Mouse (Mus musculus): Measurements from ENCODE around the gene Atp11a. TPM values are rescaled to one million over a fixed set of nuclear protein-coding genes. Genes with fewer than 3 reads are reported as not detected.

Gene Atp11a
- total RNA-seq, 4 experiments from 2014 or later = 59.6 to 76.0 (median 63.8) TPM

DNA sequence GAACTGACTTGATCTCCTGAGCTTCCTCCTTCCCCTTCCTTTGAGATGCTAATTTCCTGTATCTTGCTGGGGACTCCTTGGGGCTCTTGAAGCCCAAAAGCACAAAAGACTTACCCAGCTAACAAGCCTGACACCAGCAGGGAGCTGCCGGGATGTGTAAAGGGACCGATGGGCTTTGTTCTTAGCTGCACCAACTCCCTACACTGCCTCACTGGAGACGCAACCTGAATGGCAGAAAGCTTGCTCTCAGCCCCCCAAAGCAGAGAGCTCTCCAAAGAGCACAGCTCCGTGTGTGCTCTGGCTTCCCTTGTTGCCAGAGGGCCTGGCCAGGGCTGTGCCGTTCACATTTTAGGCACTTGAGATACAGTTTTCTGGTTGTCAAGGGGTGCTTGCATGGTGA, 114.6 kb downstream of the Atp11a start:
- DNase-seq (ENCODE audit: low spot score in 2 of 2) = no peak

DNA sequence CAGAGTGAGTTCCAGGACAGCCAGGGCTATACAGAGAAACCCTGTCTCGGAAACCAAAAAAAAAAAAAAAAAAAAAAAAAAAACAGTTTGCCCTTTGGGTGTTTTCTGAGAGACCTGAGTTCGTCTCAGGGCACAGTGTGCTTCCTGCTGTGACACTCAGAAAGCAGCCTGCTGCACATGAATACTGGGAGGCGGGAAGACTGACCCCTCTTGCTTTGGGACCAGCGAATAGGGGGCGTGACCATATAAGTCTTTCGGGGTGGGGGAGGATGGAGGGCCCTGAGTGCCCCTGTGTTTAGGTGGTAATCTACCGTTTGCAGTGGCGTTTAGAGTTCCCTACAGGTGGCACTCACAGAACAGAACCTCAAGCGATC, 116.2 kb downstream of the Atp11a start:
- DNase-seq (ENCODE audit: low spot score in 2 of 2) = no peak

- DNase-seq (ENCODE audit: low spot score in 2 of 2) = no peak
Observed at GRCm38 (mm10) chr8:12873357-12874046, 116.7 kb downstream of the Atp11a start, which contains the start of gene Mcf2l. Mcf2l (plus strand) TSS chr8:12873806.

DNA sequence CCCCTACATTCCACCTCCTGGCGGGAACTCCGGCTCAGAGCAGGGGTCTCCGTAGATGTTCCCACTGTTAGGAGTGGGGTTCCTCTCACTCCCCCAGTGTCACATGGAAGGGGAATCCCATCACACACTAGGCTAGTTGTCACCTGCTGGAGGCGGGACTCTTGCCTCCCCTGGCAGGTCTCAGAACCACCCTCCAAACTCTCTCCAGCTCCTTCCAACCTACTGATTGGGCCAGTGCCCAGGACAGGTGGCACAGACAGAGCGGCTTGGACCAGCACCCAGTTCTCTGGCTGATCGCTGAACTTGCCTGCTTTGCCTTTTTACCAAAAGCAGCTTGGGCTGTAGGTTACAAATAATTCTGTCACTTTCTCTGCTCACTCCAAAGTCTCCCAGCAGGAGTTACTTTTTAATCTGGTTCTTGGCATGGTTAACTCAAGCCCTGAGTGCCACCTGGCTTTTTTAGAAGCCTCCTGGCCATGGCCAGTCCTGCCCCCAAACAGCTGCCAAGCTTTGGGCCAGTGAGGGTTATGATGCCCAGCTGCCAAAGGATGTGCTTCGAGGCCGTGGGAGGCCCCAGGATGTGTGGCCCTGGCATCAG, 117.5 kb downstream of the Atp11a start:
- DNase-seq (ENCODE audit: low spot score in 2 of 2) = peak in 1 of 2 experiments; percentile 57

GRCm38 (mm10) chr8:12874971-12875370, 118.2 kb downstream of the Atp11a start:
- DNase-seq (ENCODE audit: low spot score in 2 of 2) = no peak

DNA sequence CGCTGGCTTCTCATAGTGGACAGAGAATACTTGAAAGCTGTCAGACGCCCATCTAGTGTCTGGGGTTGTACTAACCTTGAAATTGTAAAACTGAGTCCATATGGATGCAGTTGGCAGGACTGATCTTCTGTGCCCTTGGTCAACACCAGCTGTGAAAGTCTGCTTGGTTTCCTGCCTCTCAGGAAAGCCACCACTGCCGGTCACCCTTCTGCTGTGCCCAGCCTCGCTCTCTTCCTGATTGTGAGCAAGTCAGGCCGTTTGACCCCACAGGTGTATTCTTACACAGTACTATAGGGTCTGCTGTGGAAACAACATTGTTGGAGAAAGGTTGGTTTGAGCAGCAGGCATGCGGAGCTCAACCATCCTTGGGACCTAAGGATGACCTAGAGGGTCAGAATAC, 120.3 kb downstream of the Atp11a start:
- DNase-seq (ENCODE audit: low spot score in 2 of 2) = no peak

DNA sequence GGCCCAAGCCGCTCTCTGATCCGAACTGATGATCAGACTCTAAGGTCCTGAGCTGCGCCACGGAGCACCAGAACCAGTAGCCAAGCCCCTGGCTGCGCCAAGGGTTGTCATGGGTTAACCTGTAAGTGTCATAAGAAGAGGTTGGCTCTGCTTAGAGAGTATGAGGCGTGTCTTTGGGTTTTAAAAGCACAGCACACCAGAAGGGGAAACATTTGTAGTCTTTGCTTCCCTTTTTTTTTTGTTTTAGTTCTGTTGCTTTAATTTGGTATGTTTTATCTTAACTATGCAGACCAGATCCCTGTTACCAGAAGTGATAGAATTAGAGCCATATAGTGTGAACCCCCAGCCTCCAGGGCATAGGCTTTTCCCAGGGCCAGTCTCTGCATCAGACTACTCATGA, 123.3 kb downstream of the Atp11a start:
- DNase-seq (ENCODE audit: low spot score in 2 of 2) = no peak

DNA sequence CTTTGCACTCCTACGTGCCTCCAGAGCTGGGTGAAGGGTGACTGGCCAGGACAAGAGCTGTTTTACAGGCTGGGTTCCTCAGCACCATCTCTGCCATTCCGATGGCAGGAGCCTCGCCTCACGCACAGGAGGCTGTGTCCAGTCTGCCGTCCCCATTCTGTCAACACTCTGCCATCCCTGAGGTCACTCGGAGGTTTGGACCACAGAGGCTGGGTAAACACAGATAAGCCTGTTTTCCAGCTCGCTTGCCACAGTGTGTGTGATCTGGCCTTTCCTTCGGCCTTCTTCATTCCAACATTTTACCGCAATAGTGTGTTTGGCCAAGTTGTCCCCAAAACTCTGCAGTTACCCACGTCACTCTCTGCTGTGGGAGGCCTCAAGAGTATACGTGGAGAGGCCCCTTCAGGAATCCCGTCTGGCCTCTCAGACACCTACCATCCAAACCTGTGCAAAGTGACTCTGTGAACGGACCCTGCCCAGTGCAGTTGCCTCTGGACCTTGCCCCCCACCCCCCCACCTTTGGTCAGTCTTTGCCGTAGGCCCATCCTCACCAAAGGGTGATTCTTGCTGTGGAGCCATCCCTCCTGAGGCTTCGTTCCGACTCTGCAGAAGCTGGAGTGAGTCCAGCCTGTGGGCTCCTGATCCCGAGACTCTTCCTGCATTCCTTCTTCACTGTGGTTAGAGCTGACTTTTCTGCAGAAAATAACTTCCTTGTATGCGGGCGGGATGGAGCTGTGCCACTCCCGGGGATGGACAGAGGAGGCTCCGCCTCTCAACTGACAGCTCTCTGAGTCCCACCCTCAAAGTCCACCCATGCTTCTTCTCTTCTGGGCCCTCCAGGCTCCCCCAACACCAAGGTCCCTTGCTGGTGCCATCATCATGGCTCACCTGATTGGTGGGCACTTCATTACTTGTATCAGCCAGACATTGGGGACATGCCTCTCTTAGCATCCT, 126.5 kb downstream of the Atp11a start:
- DNase-seq (ENCODE audit: low spot score in 2 of 2) = no peak

DNA sequence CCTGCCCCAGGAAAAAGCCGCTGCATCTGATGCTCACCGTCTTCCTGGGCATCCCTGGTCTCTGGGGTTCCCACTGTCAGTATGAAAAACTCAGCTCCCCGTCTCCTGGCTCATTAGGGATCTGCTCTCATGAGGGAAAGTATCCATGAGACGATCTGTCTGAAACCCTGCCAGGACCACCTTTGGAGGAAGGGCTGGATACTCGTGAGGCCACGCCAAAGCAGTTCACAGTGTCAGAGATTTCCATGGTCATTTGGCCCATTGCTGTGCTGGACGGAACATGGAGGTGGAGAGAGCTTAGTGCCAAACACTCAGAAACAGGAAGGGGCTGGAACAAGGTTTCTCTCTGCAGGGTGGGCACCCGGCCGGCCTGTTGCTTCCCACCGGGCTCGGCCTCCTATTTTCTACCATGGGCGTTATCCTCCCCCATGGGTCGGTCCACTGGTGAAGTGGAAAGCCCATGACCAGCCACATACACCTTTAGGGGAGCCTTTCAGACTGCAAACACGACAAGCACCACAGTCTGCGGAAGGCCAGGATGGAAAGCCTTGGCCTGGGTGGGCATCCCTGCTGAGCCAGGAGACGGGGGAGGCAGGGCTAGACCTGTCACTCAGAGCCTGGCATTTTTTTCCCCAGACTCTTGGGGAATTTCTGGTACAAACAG, 131.1 kb downstream of the Atp11a start:
- no peak for DNase-seq (ENCODE audit: low spot score in 2 of 2)

- DNase-seq (ENCODE audit: low spot score in 2 of 2) = no peak
Observed at GRCm38 (mm10) chr8:12889046-12889598, 132.3 kb downstream of the Atp11a start.

DNA sequence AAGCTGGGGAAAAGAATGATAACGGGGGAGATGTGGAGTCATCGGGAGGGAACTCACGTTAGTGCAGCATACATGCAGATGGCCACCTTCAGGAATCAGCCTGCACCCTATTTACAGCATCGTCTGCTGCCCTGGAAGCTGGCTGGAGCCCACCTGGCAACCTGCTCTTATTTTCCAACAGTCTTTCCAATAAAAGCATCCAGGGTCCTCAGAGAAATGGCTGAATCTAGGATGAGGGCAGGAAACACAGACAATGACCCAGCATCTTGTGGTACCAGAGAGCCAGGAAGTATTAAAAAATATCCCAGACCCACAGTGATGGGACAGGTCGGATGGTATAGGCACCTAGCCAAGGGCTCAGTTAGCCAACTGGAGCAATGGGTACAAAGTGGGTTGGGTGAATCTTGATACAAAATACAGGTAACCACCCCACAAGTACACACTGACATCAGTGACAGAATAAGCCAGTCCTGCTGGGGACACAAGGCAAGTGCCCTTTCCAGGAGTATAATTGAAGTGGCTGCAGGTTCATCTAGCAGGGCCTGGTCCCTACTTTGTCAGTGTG, 136.2 kb downstream of the Atp11a start:
- no peak for DNase-seq (ENCODE audit: low spot score in 2 of 2)

- no peak for DNase-seq (ENCODE audit: low spot score in 2 of 2)
Observed at GRCm38 (mm10) chr8:12893797-12894578, 137.2 kb downstream of the Atp11a start.

DNA sequence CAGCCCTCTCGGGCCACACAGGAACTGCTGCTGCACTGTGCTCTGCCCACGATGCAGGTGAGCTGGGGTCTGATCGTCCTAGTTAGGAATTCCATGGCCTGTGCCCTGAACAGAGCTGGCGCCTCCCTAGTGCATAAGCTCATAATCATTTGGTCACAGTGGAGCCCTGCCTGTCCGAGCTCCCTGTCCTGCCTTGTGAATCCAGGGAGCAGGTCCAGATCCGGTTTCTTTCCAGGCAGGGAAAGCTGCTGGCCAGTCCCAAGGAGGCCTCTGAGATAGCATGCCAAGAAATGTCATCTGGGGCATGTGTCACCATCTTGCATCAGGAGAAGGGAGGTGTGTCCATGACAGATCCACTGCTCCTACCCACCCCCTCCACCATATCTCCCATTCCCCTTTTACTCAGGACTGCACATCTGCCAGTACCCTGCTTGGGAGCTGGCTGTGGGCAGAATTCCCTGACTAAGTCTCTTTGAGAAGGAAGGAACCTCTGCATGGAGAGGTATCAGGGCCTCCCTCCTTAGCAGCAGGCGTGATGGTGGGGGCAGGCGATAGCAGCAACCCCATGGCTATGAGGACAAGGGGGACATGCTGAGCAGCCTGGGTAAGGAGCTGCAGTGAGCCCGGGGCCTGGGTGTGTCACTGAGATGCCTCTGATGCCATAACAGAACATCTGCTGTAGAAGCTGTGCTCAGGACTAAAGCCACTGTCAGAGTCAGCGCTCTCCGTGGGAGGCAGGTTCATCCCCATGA, 138.1 kb downstream of the Atp11a start:
- no peak for DNase-seq (ENCODE audit: low spot score in 2 of 2)

GRCm38 (mm10) chr8:12895535-12896150, 138.8 kb downstream of the Atp11a start:
- DNase-seq (ENCODE audit: low spot score in 2 of 2) = no peak

DNA sequence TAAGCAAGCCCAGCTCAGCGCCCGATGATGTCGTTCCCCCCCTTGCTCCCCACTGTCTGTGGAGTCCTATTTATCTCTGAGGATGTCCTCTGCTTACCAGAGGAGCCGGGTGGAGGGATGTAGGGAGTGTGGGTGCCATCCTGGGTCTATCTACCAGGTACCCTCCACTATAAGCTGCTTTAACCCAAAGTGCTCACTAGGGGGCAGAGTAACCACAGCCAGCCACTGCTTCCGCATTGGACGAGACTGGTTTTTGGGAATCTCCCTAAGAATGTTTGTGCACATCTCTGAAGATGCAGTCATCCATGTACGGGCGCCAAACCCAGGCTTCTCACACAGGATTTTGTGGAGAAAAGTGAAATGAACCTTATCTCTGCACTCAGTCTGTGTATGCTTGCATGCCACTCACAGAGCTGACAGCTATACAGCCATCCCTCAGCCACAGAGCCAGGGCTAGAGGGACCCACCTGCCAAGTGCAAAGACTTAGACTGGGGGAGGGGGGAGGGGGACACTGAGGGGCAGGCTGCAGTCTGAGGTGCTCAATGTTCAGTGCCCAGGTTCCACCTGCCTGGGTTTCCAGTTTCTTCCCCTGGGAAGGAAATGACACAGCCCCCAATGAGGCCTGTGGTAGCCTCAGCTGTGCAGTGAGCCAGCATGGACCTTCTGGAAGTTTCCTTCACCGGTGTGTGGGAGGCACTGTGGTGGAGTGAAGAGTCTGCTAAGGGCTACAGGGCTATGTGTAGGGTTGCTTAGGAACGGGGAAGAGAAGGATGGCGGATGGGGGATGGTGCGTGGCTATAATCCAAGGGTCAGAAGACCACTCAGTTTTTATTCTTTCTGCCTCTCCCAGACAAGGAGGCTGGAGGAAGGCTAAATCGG, 139.9 kb downstream of the Atp11a start:
- DNase-seq (ENCODE audit: low spot score in 2 of 2) = peak in 1 of 2 experiments; percentile 71

GRCm38 (mm10) chr8:12897815-12898214, 141.0 kb downstream of the Atp11a start:
- DNase-seq (ENCODE audit: low spot score in 2 of 2) = no peak

GRCm38 (mm10) chr8:12903790-12904415, 147.1 kb downstream of the Atp11a start:
- DNase-seq (ENCODE audit: low spot score in 2 of 2) = no peak

Measured in layer of hippocampus, adult 8-10 months (tissue).